Mouse (Mus musculus) kidney, embryonic 16.5 days (tissue): Measurements from ENCODE around the gene Ripor2. TPM values are rescaled to one million over a fixed set of nuclear protein-coding genes. Genes with fewer than 3 reads are reported as not detected.
A peak's percentile ranks its signal among the peaks of the same experiment; 100 is the strongest.

Source experiments
- ATAC-seq: fragments of 200-750 bp; cut with Nextera tagmentation; 2 replicates; pipeline ENCODE4 v1.8.0; 2017; ENCODE audit warnings: moderate TSS enrichment; ENCODE audit not compliant: low FRiP score, low TSS enrichment
- H3K27ac ChIP-seq: fragments of 300-500 bp; sonication (generic); 2 replicates; pipeline ENCODE4 v1.5.1; 2014; ENCODE audit warnings: low read length
- H3K27me3 ChIP-seq: fragments of 300-500 bp; sonication (generic); 2 replicates; pipeline ENCODE4 v1.6.1; 2014; ENCODE audit warnings: low read length, control low read depth, mixed read lengths; ENCODE audit not compliant: insufficient read depth
- H3K36me3 ChIP-seq: fragments of 300-500 bp; sonication (generic); 2 replicates; pipeline ENCODE4 v1.6.1; 2014; ENCODE audit warnings: low read length, control low read depth, mixed read lengths; ENCODE audit not compliant: insufficient read depth
- H3K4me1 ChIP-seq: fragments of 300-500 bp; sonication (generic); 2 replicates; pipeline ENCODE4 v1.6.1; 2014; ENCODE audit warnings: low read length, control low read depth, mixed read lengths; ENCODE audit not compliant: insufficient read depth
- H3K4me2 ChIP-seq: fragments of 300-500 bp; sonication (generic); replicated peaks from 2 replicates; pipeline ENCODE4 v1.6.1; 2014; ENCODE audit warnings: low read depth, low read length
- H3K4me3 ChIP-seq: fragments of 300-500 bp; sonication (generic); 2 replicates; pipeline ENCODE4 v1.5.1; 2014; ENCODE audit warnings: mild to moderate bottlenecking, low read length
- H3K9ac ChIP-seq: fragments of 300-500 bp; sonication (generic); replicated peaks from 2 replicates; pipeline ENCODE4 v1.6.1; 2014; ENCODE audit warnings: low read length
- H3K9me3 ChIP-seq: fragments of 300-500 bp; sonication (generic); 2 replicates; pipeline ENCODE4 v1.6.1; 2016; ENCODE audit warnings: low read length, control low read depth
- WGBS: fragments of 180-500 bp; shearing (Covaris S2); extraction: QIAGEN DNeasy Blood & Tissue Kit; methylation state at CpG from one replicate; pipeline ENCODE4 v1.1.7; 2014; 5-methylcytosine and 5-hydroxymethylcytosine counted together
- polyA plus RNA-seq: library from polyadenylated mRNA; unstranded; fragments of >200 nt; fragmentation: Nextera tagmentation; extraction: Ambion mirVana; gene quantifications from 2 replicates; pipeline ENCODE4 v1.2.1, GENCODE M21; 2015

The Ripor2 gene
- polyA plus RNA-seq, 1 experiment from 2014 or later = 2.1 TPM

DNA sequence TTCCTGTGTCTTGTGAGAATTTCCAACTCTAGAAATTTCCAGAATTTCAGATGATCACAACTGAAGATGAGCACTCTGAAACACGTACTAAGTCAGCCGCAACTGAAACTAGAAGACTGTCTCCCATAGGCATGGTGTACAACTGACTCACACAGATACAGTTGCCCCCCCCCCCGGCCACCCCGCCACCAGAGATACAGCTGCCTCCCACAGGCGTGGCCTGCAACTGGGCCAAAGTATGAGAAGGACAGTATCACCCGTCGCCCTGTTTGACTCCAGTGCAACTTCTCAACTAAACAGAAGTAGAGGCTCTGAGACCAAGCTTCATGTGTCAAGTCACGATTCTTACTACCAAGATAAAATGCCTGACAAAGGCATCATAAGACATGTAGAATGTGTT is 1.2 kb upstream of the Ripor2 start:
- H3K4me1 ChIP-seq = peaks cover 5% of the 10 kb centered on the region
- 81% methylated on average over 8 of the region's 8 CpGs for WGBS
- H3K9me3 ChIP-seq = no peaks in the 10 kb centered on the region; the same call in 1 of the 2 replicates
- no peak overlapping the region for H3K9ac ChIP-seq
- H3K4me2 ChIP-seq = no peak overlapping the region
- no peak overlapping the region for H3K4me3 ChIP-seq
- ATAC-seq = no peak
- H3K27me3 ChIP-seq = no peaks in the 10 kb centered on the region
- H3K36me3 ChIP-seq = no peaks in the 10 kb centered on the region
- no peak overlapping the region for H3K27ac ChIP-seq

GRCm38 (mm10) chr13:24584403-24584802 is 2.4 kb downstream of the Ripor2 start:
- Histone ChIP-seq H3K9ac (no peak overlapping the region), H3K9me3 (no peaks in the 10 kb centered on the region; the same call in 1 of the 2 replicates), H3K4me2 (no peak overlapping the region), H3K27ac (no peak overlapping the region), H3K4me1 (no peaks in the 10 kb centered on the region), H3K27me3 (no peaks in the 10 kb centered on the region), H3K36me3 (no peaks in the 10 kb centered on the region), H3K4me3 (no peak overlapping the region)
- WGBS = 84% methylated on average over 5 of the region's 5 CpGs
- ATAC-seq = no peak

- whole genome bisulfite sequencing = 88% methylated on average over 6 of the region's 6 CpGs
- H3K4me2 ChIP-seq = no peak overlapping the region
- no peaks in the 10 kb centered on the region for H3K36me3 ChIP-seq
- no peaks in the 10 kb centered on the region; the same call in 1 of the 2 replicates for H3K9me3 ChIP-seq
- ATAC-seq = no peak
- no peaks in the 10 kb centered on the region for H3K27me3 ChIP-seq
- H3K4me3 ChIP-seq = no peak overlapping the region
- H3K9ac ChIP-seq = no peak overlapping the region
- H3K27ac ChIP-seq = no peak overlapping the region
- H3K4me1 ChIP-seq = no peaks in the 10 kb centered on the region
Observed at GRCm38 (mm10) chr13:24584841-24585240, 2.9 kb downstream of the Ripor2 start.

- 64% methylated on average over 9 of the region's 9 CpGs for WGBS
- ATAC-seq = no peak
- Histone ChIP-seq H3K9ac (no peak overlapping the region), H3K4me3 (no peak overlapping the region), H3K27me3 (no peaks in the 10 kb centered on the region), H3K4me1 (no peaks in the 10 kb centered on the region), H3K27ac (no peak overlapping the region), H3K4me2 (no peak overlapping the region), H3K9me3 (no peaks in the 10 kb centered on the region; the same call in 1 of the 2 replicates), H3K36me3 (no peaks in the 10 kb centered on the region)
Observed at GRCm38 (mm10) chr13:24585369-24585768, 3.4 kb downstream of the Ripor2 start.

GRCm38 (mm10) chr13:24587192-24587895 is 5.4 kb downstream of the Ripor2 start:
- Histone ChIP-seq H3K36me3 (no peaks in the 10 kb centered on the region), H3K4me1 (no peaks in the 10 kb centered on the region), H3K4me3 (no peak overlapping the region), H3K27ac (no peak overlapping the region), H3K4me2 (no peak overlapping the region), H3K9me3 (no peaks in the 10 kb centered on the region; the same call in 1 of the 2 replicates), H3K9ac (no peak overlapping the region), H3K27me3 (no peaks in the 10 kb centered on the region)
- ATAC-seq = no peak
- WGBS = 90% methylated on average over 12 of the region's 12 CpGs

DNA sequence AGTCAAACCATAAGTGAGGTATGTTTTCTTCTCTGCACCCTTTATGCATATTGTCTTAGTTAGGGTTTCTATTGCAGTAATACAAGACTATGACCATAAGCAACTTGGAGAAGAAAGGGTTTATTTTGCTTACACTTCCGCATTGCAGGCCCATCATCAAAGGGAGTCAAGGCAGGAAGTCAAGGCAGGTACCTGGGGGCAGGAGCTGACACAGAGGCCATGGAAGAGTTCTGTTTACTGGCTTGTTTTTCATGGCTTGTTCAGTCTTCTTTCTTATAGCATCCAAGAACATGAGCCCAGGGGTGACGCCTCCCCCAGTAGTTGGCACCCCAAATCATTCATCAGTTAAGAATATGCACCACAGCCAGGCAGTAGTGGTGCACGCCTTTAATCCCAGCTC is 6.6 kb downstream of the Ripor2 start:
- WGBS = 86% methylated on average over 3 of the region's 3 CpGs
- ATAC-seq = no peak

GRCm38 (mm10) chr13:24591737-24592136 is 9.7 kb downstream of the Ripor2 start:
- no peak for ATAC-seq
- Histone ChIP-seq H3K9me3 (no peaks in the 10 kb centered on the region), H3K36me3 (no peaks in the 10 kb centered on the region), H3K4me1 (no peaks in the 10 kb centered on the region), H3K9ac (no peak overlapping the region), H3K4me2 (no peak overlapping the region), H3K27ac (no peak overlapping the region), H3K27me3 (no peaks in the 10 kb centered on the region), H3K4me3 (no peak overlapping the region)
- WGBS = 87% methylated on average over 6 of the region's 6 CpGs

More for the DNA sequence above, 6.6 kb downstream of the Ripor2 start:
- Histone ChIP-seq H3K9me3 (no peaks in the 10 kb centered on the region), H3K4me1 (no peaks in the 10 kb centered on the region), H3K4me3 (no peak overlapping the region), H3K4me2 (no peak overlapping the region), H3K27ac (no peak overlapping the region), H3K36me3 (no peaks in the 10 kb centered on the region), H3K9ac (no peak overlapping the region), H3K27me3 (no peaks in the 10 kb centered on the region)

GRCm38 (mm10) chr13:24594303-24594702 is 12.3 kb downstream of the Ripor2 start:
- Histone ChIP-seq H3K27me3 (no peaks in the 10 kb centered on the region), H3K9ac (no peak overlapping the region), H3K4me2 (no peak overlapping the region), H3K4me3 (no peak overlapping the region), H3K36me3 (no peaks in the 10 kb centered on the region), H3K4me1 (no peaks in the 10 kb centered on the region), H3K9me3 (no peaks in the 10 kb centered on the region), H3K27ac (no peak overlapping the region)
- 84% methylated on average over 3 of the region's 3 CpGs for WGBS
- ATAC-seq = no peak

GRCm38 (mm10) chr13:24599631-24600041 is 17.6 kb downstream of the Ripor2 start:
- H3K36me3 ChIP-seq = no peaks in the 10 kb centered on the region
- H3K4me3 ChIP-seq = no peak overlapping the region
- 87% methylated on average over 11 of the region's 11 CpGs for WGBS
- ATAC-seq = no peak
- no peaks in the 10 kb centered on the region for H3K9me3 ChIP-seq
- no peaks in the 10 kb centered on the region for H3K27me3 ChIP-seq
- no peak overlapping the region for H3K4me2 ChIP-seq
- H3K4me1 ChIP-seq = peaks cover 17% of the 10 kb centered on the region
- H3K27ac ChIP-seq = no peak overlapping the region
- H3K9ac ChIP-seq = no peak overlapping the region

GRCm38 (mm10) chr13:24602978-24603377 is 21.0 kb downstream of the Ripor2 start:
- no peaks in the 10 kb centered on the region for H3K9me3 ChIP-seq
- WGBS = 4% methylated on average over 4 of the region's 4 CpGs
- no peak overlapping the region for H3K4me3 ChIP-seq
- H3K27me3 ChIP-seq = no peaks in the 10 kb centered on the region
- H3K36me3 ChIP-seq = no peaks in the 10 kb centered on the region
- ATAC-seq = peak; percentile 28; the same call in 1 of the 2 replicates
- H3K4me1 ChIP-seq = peaks cover 28% of the 10 kb centered on the region
- H3K27ac ChIP-seq = peak overlapping the region; percentile 53
- peak overlapping the region; percentile 23; the same call in 1 of the 2 replicates for H3K4me2 ChIP-seq
- peak overlapping the region; percentile 38 for H3K9ac ChIP-seq
